Mouse (Mus musculus): ENCODE results near the gene Brap.

GRCm38 (mm10) chr5:121701111-121701769 is 40.9 kb downstream of the Brap start:
- TF ChIP-seq CTCF (IDR thresholded peaks at IDR 0.05; ENCODE audit: low read depth, low read length) (no peak), POLR2A (IDR thresholded peaks at IDR 0.05; ENCODE audit: borderline replicate concordance, low read depth, low read length) (no peak)
